Mouse (Mus musculus) heart, adult 2 months (tissue): ENCODE data around the gene Mtmr4.

ENCODE experiments used
- CTCF ChIP-seq: fragments of 200-600 bp; IDR thresholded peaks from 2 replicates; pipeline ENCODE4 v1.8.1; 2022; ENCODE audit warnings: antibody characterized with exemption, mild to moderate bottlenecking, moderate library complexity
- EP300 ChIP-seq: fragments of 200-500 bp; IDR thresholded peaks from 2 replicates; pipeline ENCODE4 v1.6.1; 2011; ENCODE audit warnings: low read depth, low read length, control low read depth; ENCODE audit not compliant: insufficient read depth
- POLR2A ChIP-seq: fragments of 200-500 bp; IDR thresholded peaks from 2 replicates; pipeline ENCODE4 v1.6.1; 2011; ENCODE audit warnings: mild to moderate bottlenecking, low read depth, low read length, control low read depth; ENCODE audit not compliant: insufficient read depth

DNA sequence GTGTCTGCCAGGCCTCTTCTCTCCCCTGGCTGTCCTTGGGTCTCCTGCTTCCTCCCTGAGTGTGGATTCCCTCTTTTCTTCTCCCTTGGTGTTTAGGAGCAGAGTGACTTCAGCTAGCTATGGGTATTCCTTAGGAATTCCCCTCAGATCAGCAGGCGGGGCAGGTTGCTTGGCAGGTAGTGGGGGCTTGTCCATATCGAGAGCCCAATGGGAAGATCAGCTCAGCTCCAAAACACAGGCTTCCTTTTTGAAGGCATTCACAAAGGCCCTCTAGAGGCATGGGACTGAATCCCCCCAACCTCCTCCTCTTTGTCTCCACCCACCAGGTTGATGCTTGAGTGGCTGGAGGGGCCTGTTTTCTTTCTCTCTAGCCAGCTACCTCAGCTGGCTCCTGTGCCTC, 4.5 kb downstream of the Mtmr4 start:
- TF ChIP-seq EP300: no peak
- TF ChIP-seq CTCF: no peak
- TF ChIP-seq POLR2A: no peak
